18 mouse cellular contexts compared by ENCODE assay signal in the genomic region with DNA sequence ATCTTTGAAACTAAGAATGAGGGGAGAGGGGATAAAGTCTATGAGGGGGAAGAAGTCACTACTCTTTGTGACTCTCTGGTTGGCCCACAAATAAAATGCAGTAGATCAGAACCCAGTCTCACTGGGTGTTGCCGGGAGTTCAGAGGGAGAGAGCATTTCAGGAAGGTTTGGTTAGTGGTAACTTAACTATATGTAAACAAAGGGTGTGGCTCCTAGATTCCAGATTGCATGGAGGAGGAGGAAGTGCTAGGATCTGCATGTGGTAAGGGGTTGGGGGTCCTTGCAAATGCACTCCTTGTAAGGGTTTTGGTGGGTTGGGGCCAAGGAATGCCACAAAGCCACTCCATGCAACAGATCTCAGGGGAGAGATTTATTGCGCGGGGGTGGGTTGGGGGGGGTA. TPM values are rescaled to one million over a fixed set of nuclear protein-coding genes. Genes with fewer than 3 reads are reported as not detected.
"Had no signal": no experiment of that assay in that cellular context is flagged by ENCODE, and none has a peak within 500 bp of the region (broad histone marks: within the 10 kb centered on the region; RNA-seq: fewer than 3 reads in every experiment).

No protein-coding gene starts in this region.

- H3K4me1 ChIP-seq: liver, embryonic 15.5 days had no signal

- H3K36me3 ChIP-seq: limb, embryonic 10.5 days; liver, embryonic 15.5 days had no signal

- H3K9me3 ChIP-seq: limb, embryonic 10.5 days; liver, embryonic 15.5 days had no signal

- DNase-seq: kidney, adult 11 months; kidney, adult 9 months; kidney, postnatal 36 days; layer of hippocampus, adult 9-11 months; layer of hippocampus, postnatal 36 days; lung, adult 2 months; lung, postnatal 36 days; spleen, adult 18-20 months; thymus, adult 18-20 months; thymus, postnatal 14 days had no signal

- H3K4me2 ChIP-seq: liver, embryonic 11.5 days; liver, embryonic 15.5 days had no signal

- H3K9ac ChIP-seq: liver, embryonic 15.5 days had no signal

- H3K4me3 ChIP-seq: limb, embryonic 10.5 days; liver, embryonic 15.5 days had no signal

- ATAC-seq: lung, postnatal 0 days had no signal

- H3K27ac ChIP-seq: kidney, postnatal 0 days; limb, embryonic 10.5 days; liver, embryonic 15.5 days had no signal

RNA-seq across cellular contexts. Expression of gene Gsx1, which starts 32.1 kb away (rescaled TPM):
- total RNA-seq: megakaryocyte progenitor cell, adult 5-6 weeks had no signal
- polyA plus RNA-seq: kidney, postnatal 0 days; limb, embryonic 10.5 days; limb, embryonic 14.5 days; liver, embryonic 11.5 days; liver, embryonic 15.5 days; lung, adult 2 months; lung, postnatal 0 days; stomach, embryonic 14.5 days had no signal
